Mouse (Mus musculus) limb, embryonic 15.5 days (tissue): ENCODE results near the gene Gm28051. TPM values are rescaled to one million over a fixed set of nuclear protein-coding genes. Genes with fewer than 3 reads are reported as not detected.

Experiments used
- ATAC-seq: fragments of 200-750 bp; cut with Nextera tagmentation; 2 replicates; pipeline ENCODE4 v1.8.0; 2017; ENCODE audit warnings: low read depth, moderate TSS enrichment; ENCODE audit not compliant: insufficient number of reproducible peaks, low FRiP score, low TSS enrichment
- H3K27ac ChIP-seq: fragments of 300-500 bp; sonication (generic); 2 replicates; pipeline ENCODE4 v1.5.1; 2015; ENCODE audit warnings: moderate library complexity, mild to moderate bottlenecking, inconsistent platforms
- H3K27me3 ChIP-seq: fragments of 300-500 bp; sonication (generic); 2 replicates; pipeline ENCODE4 v1.6.1; 2015; ENCODE audit warnings: inconsistent platforms
- H3K36me3 ChIP-seq: fragments of 300-500 bp; sonication (generic); 2 replicates; pipeline ENCODE4 v1.6.1; 2015; ENCODE audit warnings: inconsistent platforms
- H3K4me1 ChIP-seq: fragments of 300-500 bp; sonication (generic); 2 replicates; pipeline ENCODE4 v1.6.1; 2015; ENCODE audit warnings: inconsistent platforms
- H3K4me2 ChIP-seq: fragments of 300-500 bp; sonication (generic); 2 replicates; pipeline ENCODE4 v1.6.1; 2015; ENCODE audit warnings: mild to moderate bottlenecking, inconsistent platforms
- H3K4me3 ChIP-seq: fragments of 300-500 bp; sonication (generic); 2 replicates; pipeline ENCODE4 v1.5.1; 2015; ENCODE audit warnings: mild to moderate bottlenecking, inconsistent platforms
- H3K9ac ChIP-seq: fragments of 300-500 bp; sonication (generic); 2 replicates; pipeline ENCODE4 v1.6.1; 2015; ENCODE audit warnings: inconsistent platforms
- H3K9me3 ChIP-seq: fragments of 300-500 bp; sonication (generic); 2 replicates; pipeline ENCODE4 v1.6.1; 2016; ENCODE audit warnings: inconsistent platforms
- WGBS: fragments of 180-500 bp; shearing (Covaris S2); methylation state at CpG from one replicate; pipeline ENCODE4 v1.1.7; 2015; 5-methylcytosine and 5-hydroxymethylcytosine counted together
- polyA plus RNA-seq: library from polyadenylated mRNA; unstranded; fragments of >200 nt; fragmentation: Nextera tagmentation; extraction: Ambion mirVana; gene quantifications from 2 replicates; pipeline ENCODE4 v1.2.1, GENCODE M21; 2015

Gm28051 gene
- polyA plus RNA-seq = not detected in 2 replicates

GRCm38 (mm10) chr12:102757689-102758402 lies at the start of gene Gm28051, which contains the start of the genes Gon7 and Ubr7:
TSS of gene Gm28051 (minus strand) at chr12:102757765.
TSS of gene Gon7 (minus strand) at chr12:102757803.
TSS of gene Ubr7 (plus strand) at chr12:102757967.
- H3K36me3 ChIP-seq = 0 out of 2 replicates have a peak, but pooled peaks cover 9% of the 10 kb centered on the region
- ATAC-seq = peak; percentile 97
- H3K4me2 ChIP-seq = peak within 1 kb of the TSS; percentile 60
- peaks cover 18% of the 10 kb centered on the region for H3K4me1 ChIP-seq
- no peaks in the 10 kb centered on the region for H3K9me3 ChIP-seq
- peak within 1 kb of the TSS; percentile 92 for H3K27ac ChIP-seq
- H3K4me3 ChIP-seq = peak within 1 kb of the TSS; percentile 90
- WGBS = under 1% methylated on average over 72 of the region's 73 CpGs
- no peaks in the 10 kb centered on the region for H3K27me3 ChIP-seq
- peak within 1 kb of the TSS; percentile 86 for H3K9ac ChIP-seq

GRCm38 (mm10) chr12:102799528-102799927 lies 42.0 kb upstream of the Gm28051 start:
- Histone ChIP-seq H3K27me3 (no peaks in the 10 kb centered on the region), H3K9ac (no peak overlapping the region), H3K27ac (no peak overlapping the region), H3K4me2 (no peak overlapping the region), H3K4me3 (no peak overlapping the region), H3K36me3 (peaks cover 24% of the 10 kb centered on the region; the same call in 1 of the 2 replicates), H3K4me1 (no peaks in the 10 kb centered on the region), H3K9me3 (no peaks in the 10 kb centered on the region)
- WGBS = 91% methylated on average over 2 of the region's 2 CpGs
- ATAC-seq = no peak

- H3K4me2 ChIP-seq = no peak overlapping the region
- H3K4me3 ChIP-seq = no peak overlapping the region
- no peak for ATAC-seq
- H3K27ac ChIP-seq = no peak overlapping the region
- H3K9me3 ChIP-seq = no peaks in the 10 kb centered on the region
- H3K36me3 ChIP-seq = peaks cover 76% of the 10 kb centered on the region
- H3K27me3 ChIP-seq = no peaks in the 10 kb centered on the region
- H3K9ac ChIP-seq = no peak overlapping the region
- 77% methylated on average over 7 of the region's 7 CpGs for WGBS
- no peaks in the 10 kb centered on the region for H3K4me1 ChIP-seq
These were observed 30.4 kb upstream of the Gm28051 start for GRCm38 (mm10) chr12:102787927-102788326.

- H3K4me2 ChIP-seq = no peak overlapping the region
- ATAC-seq = no peak
- H3K27ac ChIP-seq = no peak overlapping the region
- 83% methylated on average over 5 of the region's 5 CpGs for WGBS
- no peak overlapping the region for H3K9ac ChIP-seq
- H3K36me3 ChIP-seq = peaks cover 55% of the 10 kb centered on the region
- no peak overlapping the region for H3K4me3 ChIP-seq
- H3K9me3 ChIP-seq = no peaks in the 10 kb centered on the region
- H3K4me1 ChIP-seq = no peaks in the 10 kb centered on the region
- H3K27me3 ChIP-seq = no peaks in the 10 kb centered on the region
These were observed 28.0 kb upstream of the Gm28051 start for GRCm38 (mm10) chr12:102785593-102785985.

GRCm38 (mm10) chr12:102784899-102785592 lies 27.5 kb upstream of the Gm28051 start:
- H3K4me2 ChIP-seq = no peak overlapping the region
- no peaks in the 10 kb centered on the region for H3K27me3 ChIP-seq
- H3K9ac ChIP-seq = no peak overlapping the region
- no peak overlapping the region for H3K4me3 ChIP-seq
- 85% methylated on average over 19 of the region's 19 CpGs for WGBS
- H3K27ac ChIP-seq = no peak overlapping the region
- peaks cover 50% of the 10 kb centered on the region for H3K36me3 ChIP-seq
- no peaks in the 10 kb centered on the region for H3K9me3 ChIP-seq
- H3K4me1 ChIP-seq = no peaks in the 10 kb centered on the region
- no peak for ATAC-seq

- Histone ChIP-seq H3K4me3 (no peak overlapping the region), H3K9me3 (no peaks in the 10 kb centered on the region), H3K36me3 (peaks cover 43% of the 10 kb centered on the region), H3K27ac (no peak overlapping the region), H3K27me3 (no peaks in the 10 kb centered on the region), H3K4me2 (no peak overlapping the region), H3K9ac (no peak overlapping the region), H3K4me1 (no peaks in the 10 kb centered on the region)
- no peak for ATAC-seq
- WGBS = 88% methylated on average over 5 of the region's 5 CpGs
These were observed 25.3 kb upstream of the Gm28051 start for GRCm38 (mm10) chr12:102782841-102783240.

- Histone ChIP-seq H3K4me2 (no peak overlapping the region), H3K9me3 (no peaks in the 10 kb centered on the region), H3K4me1 (no peaks in the 10 kb centered on the region), H3K27ac (no peak overlapping the region), H3K36me3 (peaks cover 47% of the 10 kb centered on the region), H3K4me3 (no peak overlapping the region), H3K9ac (no peak overlapping the region), H3K27me3 (no peaks in the 10 kb centered on the region)
- no peak for ATAC-seq
- 47% methylated on average over 3 of the region's 3 CpGs for WGBS
These were observed 21.9 kb upstream of the Gm28051 start for GRCm38 (mm10) chr12:102779452-102779851.

GRCm38 (mm10) chr12:102778151-102778550 lies 20.6 kb upstream of the Gm28051 start:
- H3K36me3 ChIP-seq = peaks cover 44% of the 10 kb centered on the region

GRCm38 (mm10) chr12:102776035-102776434 lies 18.5 kb upstream of the Gm28051 start:
- Histone ChIP-seq H3K27ac (no peak overlapping the region), H3K4me2 (no peak overlapping the region), H3K9ac (no peak overlapping the region), H3K9me3 (no peaks in the 10 kb centered on the region), H3K36me3 (peaks cover 61% of the 10 kb centered on the region), H3K4me3 (no peak overlapping the region), H3K4me1 (no peaks in the 10 kb centered on the region), H3K27me3 (no peaks in the 10 kb centered on the region)
- ATAC-seq = no peak
- WGBS = 93% methylated on average over 14 of the region's 14 CpGs

More at GRCm38 (mm10) chr12:102778151-102778550, 20.6 kb upstream of the Gm28051 start:
- Histone ChIP-seq H3K27ac (no peak overlapping the region), H3K9me3 (no peaks in the 10 kb centered on the region), H3K4me3 (no peak overlapping the region), H3K9ac (no peak overlapping the region), H3K4me2 (no peak overlapping the region), H3K27me3 (no peaks in the 10 kb centered on the region), H3K4me1 (no peaks in the 10 kb centered on the region)
- 85% methylated on average over 5 of the region's 5 CpGs for WGBS
- ATAC-seq = no peak

- 92% methylated on average over 5 of the region's 5 CpGs for WGBS
- Histone ChIP-seq H3K4me3 (no peak overlapping the region), H3K4me1 (no peaks in the 10 kb centered on the region), H3K4me2 (no peak overlapping the region), H3K9me3 (no peaks in the 10 kb centered on the region), H3K27me3 (no peaks in the 10 kb centered on the region), H3K27ac (no peak overlapping the region), H3K36me3 (peaks cover 84% of the 10 kb centered on the region), H3K9ac (no peak overlapping the region)
- no peak for ATAC-seq
These were observed 15.1 kb upstream of the Gm28051 start for GRCm38 (mm10) chr12:102772676-102773075.

GRCm38 (mm10) chr12:102771601-102772000 lies 14.0 kb upstream of the Gm28051 start:
- no peak for ATAC-seq
- Histone ChIP-seq H3K27me3 (no peaks in the 10 kb centered on the region), H3K4me1 (no peaks in the 10 kb centered on the region), H3K27ac (no peak overlapping the region), H3K9ac (no peak overlapping the region), H3K4me2 (no peak overlapping the region), H3K4me3 (no peak overlapping the region), H3K9me3 (no peaks in the 10 kb centered on the region), H3K36me3 (peaks cover 86% of the 10 kb centered on the region)
- 94% methylated on average over 8 of the region's 8 CpGs for WGBS

- H3K9me3 ChIP-seq = no peaks in the 10 kb centered on the region
- H3K36me3 ChIP-seq = peaks cover 86% of the 10 kb centered on the region
- no peak overlapping the region for H3K4me3 ChIP-seq
- no peak overlapping the region for H3K27ac ChIP-seq
- H3K9ac ChIP-seq = no peak overlapping the region
- H3K4me2 ChIP-seq = no peak overlapping the region
- no peaks in the 10 kb centered on the region for H3K27me3 ChIP-seq
- 87% methylated on average over 4 of the region's 4 CpGs for WGBS
- no peaks in the 10 kb centered on the region for H3K4me1 ChIP-seq
- no peak for ATAC-seq
These were observed 11.4 kb upstream of the Gm28051 start for GRCm38 (mm10) chr12:102769000-102769399.
